8 mouse cellular contexts compared by ENCODE assay signal in the genomic region with DNA sequence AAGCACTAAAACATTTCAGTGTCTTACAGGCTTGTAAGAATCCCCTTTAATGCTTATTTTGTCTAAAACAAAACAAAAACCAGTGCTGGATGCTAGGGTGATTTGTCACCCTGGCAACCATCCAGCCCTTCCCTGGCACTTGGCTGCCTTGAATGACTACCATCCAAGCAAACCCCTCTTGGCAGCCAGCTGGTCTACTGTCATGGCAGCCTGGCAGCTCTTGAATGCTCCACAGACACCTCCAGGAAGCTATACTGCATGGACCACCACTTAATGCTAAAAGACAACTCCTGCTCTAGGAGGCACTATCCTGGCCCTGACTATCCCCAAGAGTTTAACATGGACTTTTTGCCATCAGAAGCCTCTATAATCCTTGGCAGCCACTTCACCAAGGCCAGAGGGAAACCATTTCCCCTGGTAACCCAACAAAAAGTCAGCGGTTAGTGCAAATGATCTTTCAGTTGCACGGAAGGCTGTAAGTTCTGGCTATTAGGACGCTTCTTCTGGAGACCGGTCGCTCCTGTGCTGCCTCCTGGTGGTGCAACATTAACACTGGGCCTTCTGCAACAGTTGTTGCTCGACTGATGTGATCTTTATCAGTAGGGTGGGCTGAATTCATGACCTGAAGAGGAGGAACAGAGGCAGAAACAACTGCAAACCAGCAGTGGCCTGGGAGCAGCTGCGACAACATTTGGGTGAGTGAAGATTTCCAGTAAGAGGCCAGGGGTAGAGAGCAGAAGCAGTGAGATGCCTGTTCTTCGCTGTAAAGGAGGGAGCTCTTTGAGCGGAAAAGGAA. TPM values are rescaled to one million over a fixed set of nuclear protein-coding genes. Genes with fewer than 3 reads are reported as not detected.
DNase-seq lines count a peak whose midpoint lies in the region; ATAC-seq lines count a peak whose summit lies in the region.

No protein-coding gene starts in this region.

- intact Hi-C loops in gastrocnemius, postnatal 14 days (cut with DNase I; ENCODE audit: low total_unique reads), result no loop called here
- intact Hi-C loops in left cerebral cortex, postnatal 25 days (cut with DNase I), result loop anchor here (1.0 kb wide), 2 partner anchors 11 to 118 kb away; a partner anchor contains a TSS

- DNase-seq in frontal cortex, postnatal 14 days (ENCODE audit: low spot score in 2 of 2), result no peak
- peak; percentile 67 to 84 for DNase-seq in cerebellum, postnatal 25 days
- peak; percentile 80 for DNase-seq in gastrocnemius, postnatal 14 days
- DNase-seq in hindlimb bud, embryonic 11.5 days (ENCODE audit: extremely low spot score, low read depth, low spot score), result peak; percentile 39
- DNase-seq in left cerebral cortex, postnatal 25 days (ENCODE audit: low spot score in 2 of 2), result peak; percentile 43 to 53
- peak; percentile 79 for DNase-seq in right cerebral cortex, postnatal 4 days

- ATAC-seq in frontal cortex, adult (ENCODE audit: low TSS enrichment), result peak; percentile 28; the same call in 1 of the 2 replicates
- peak; percentile 79 for ATAC-seq in megakaryocyte-erythroid progenitor cell, adult 5-6 weeks (replicated peaks; ENCODE audit: low FRiP score, low TSS enrichment, poor library complexity, severe bottlenecking)

RNA-seq across cellular contexts. Expression of a gene that starts 1.0 kb away (rescaled TPM):
- 10 to 100 TPM; 23.7 to 31.0 TPM for total RNA-seq in gastrocnemius, postnatal 14 days (2021)
- 10 to 100 TPM; 51.5 to 55.3 TPM for total RNA-seq in left cerebral cortex, postnatal 25 days (2021)
- 328 and 406 TPM in 2 replicates for total RNA-seq in megakaryocyte-erythroid progenitor cell, adult 5-6 weeks (2014; fragmentation: Nextera tagmentation)
- total RNA-seq in megakaryocyte-erythroid progenitor cell, adult 5-6 weeks (2017), result 265 and 312 TPM in 2 replicates

RNA-seq across cellular contexts. Expression of a gene that starts 10.8 kb away (rescaled TPM):
- total RNA-seq in gastrocnemius, postnatal 14 days (2021), result 100 to 1,000 TPM; 129 to 156 TPM
- 10 to 100 TPM; 44.2 to 47.0 TPM for total RNA-seq in left cerebral cortex, postnatal 25 days (2021)
- total RNA-seq in megakaryocyte-erythroid progenitor cell, adult 5-6 weeks (2014; fragmentation: Nextera tagmentation), result 8.4 and 8.7 TPM in 2 replicates
- total RNA-seq in megakaryocyte-erythroid progenitor cell, adult 5-6 weeks (2017), result 2.6 and 3.1 TPM in 2 replicates

RNA-seq across cellular contexts. Expression of a gene that starts 39.3 kb away (rescaled TPM):
- total RNA-seq in gastrocnemius, postnatal 14 days (2021), result not detected
- under 1 TPM in 1 of 2 experiments, not detected in 1; 0.09 TPM for total RNA-seq in left cerebral cortex, postnatal 25 days (2021)
- total RNA-seq in megakaryocyte-erythroid progenitor cell, adult 5-6 weeks (2014; fragmentation: Nextera tagmentation), result not detected in 2 replicates
- total RNA-seq in megakaryocyte-erythroid progenitor cell, adult 5-6 weeks (2017), result not detected in 2 replicates

Comparison
In these comparisons a context has a peak if more than half of its experiments do, and no peak if none do; other contexts are left out.
1. DNase-seq: peak in cerebellum, postnatal 25 days (2 of 2), gastrocnemius, postnatal 14 days (single experiment), hindlimb bud, embryonic 11.5 days (single experiment), left cerebral cortex, postnatal 25 days (2 of 2) and right cerebral cortex, postnatal 4 days (single experiment); none in frontal cortex, postnatal 14 days (0 of 2).
2. RNA of a gene that starts 1.0 kb away (total RNA-seq): 265 to 406 TPM in megakaryocyte-erythroid progenitor cell, adult 5-6 weeks; 51.5 to 55.3 TPM in left cerebral cortex, postnatal 25 days and 23.7 to 31.0 TPM in gastrocnemius, postnatal 14 days; every median in the first group is over 4 times any median in the second.
3. RNA of a gene that starts 10.8 kb away (total RNA-seq): 129 to 156 TPM in gastrocnemius, postnatal 14 days and 44.2 to 47.0 TPM in left cerebral cortex, postnatal 25 days; 2.6 to 8.7 TPM in megakaryocyte-erythroid progenitor cell, adult 5-6 weeks; every median in the first group is over 4 times any median in the second.